Mouse (Mus musculus): ENCODE measurements around the gene Cdc42se2.

- no peak for TF ChIP-seq CTCF (IDR thresholded peaks at IDR 0.05; ENCODE audit: borderline replicate concordance, control insufficient read depth, extremely low read depth, insufficient read depth, low read length, poor library complexity)
- TF ChIP-seq POLR2A (IDR thresholded peaks at IDR 0.05; ENCODE audit: control insufficient read depth, extremely low read depth, insufficient read depth, low read length, poor library complexity) = no peak
These were observed 47.1 kb upstream of the Cdc42se2 start for GRCm38 (mm10) chr11:54834596-54834995.

Measured in thymus, adult 2 months (tissue).